Mouse (Mus musculus): ENCODE measurements around the gene Vps33b. TPM values are rescaled to one million over a fixed set of nuclear protein-coding genes. Genes with fewer than 3 reads are reported as not detected.

The Vps33b gene
- polyA plus RNA-seq, 1 experiment from 2014 or later, result 11.1 TPM

Other genes with a start within 250 kb of the Vps33b start
- 15.5 and 17.6 TPM in 2 replicates for gene Zfp710, start 244.8 kb upstream of the Vps33b start, polyA plus RNA-seq (2015; fragmentation: Nextera tagmentation; extraction: Ambion mirVana)
- 690 and 692 TPM in 2 replicates for gene Idh2, start 154.3 kb upstream of the Vps33b start, polyA plus RNA-seq (2015; fragmentation: Nextera tagmentation; extraction: Ambion mirVana)
- gene Sema4b, start 82.8 kb upstream of the Vps33b start, polyA plus RNA-seq (2015; fragmentation: Nextera tagmentation; extraction: Ambion mirVana), result 13.7 and 14.9 TPM in 2 replicates
- gene Cib1, start 36.8 kb upstream of the Vps33b start, polyA plus RNA-seq (2015; fragmentation: Nextera tagmentation; extraction: Ambion mirVana), result 79.1 and 90.8 TPM in 2 replicates
- gene Gdpgp1, start 36.8 kb upstream of the Vps33b start, polyA plus RNA-seq (2015; fragmentation: Nextera tagmentation; extraction: Ambion mirVana), result 3.0 and 4.0 TPM in 2 replicates
- 0.73 and 0.93 TPM in 2 replicates for gene Ttll13, start 23.3 kb upstream of the Vps33b start, polyA plus RNA-seq (2015; fragmentation: Nextera tagmentation; extraction: Ambion mirVana)
- 44.6 and 45.7 TPM in 2 replicates for gene Ngrn, start 8.4 kb upstream of the Vps33b start, polyA plus RNA-seq (2015; fragmentation: Nextera tagmentation; extraction: Ambion mirVana)
- 170 and 177 TPM in 2 replicates for gene Prc1, start 24.8 kb downstream of the Vps33b start, polyA plus RNA-seq (2015; fragmentation: Nextera tagmentation; extraction: Ambion mirVana)
- 6.6 and 10.2 TPM in 2 replicates for gene Rccd1, start 54.8 kb downstream of the Vps33b start, polyA plus RNA-seq (2015; fragmentation: Nextera tagmentation; extraction: Ambion mirVana)
- gene Unc45a, start 71.4 kb downstream of the Vps33b start, polyA plus RNA-seq (2015; fragmentation: Nextera tagmentation; extraction: Ambion mirVana), result 36.8 and 42.2 TPM in 2 replicates
- gene Hddc3, start 73.5 kb downstream of the Vps33b start, polyA plus RNA-seq (2015; fragmentation: Nextera tagmentation; extraction: Ambion mirVana), result 19.6 and 21.2 TPM in 2 replicates
- gene Man2a2, start 101.7 kb downstream of the Vps33b start, polyA plus RNA-seq (2015; fragmentation: Nextera tagmentation; extraction: Ambion mirVana), result 18.4 and 22.3 TPM in 2 replicates
- gene Fes, start 118.3 kb downstream of the Vps33b start, polyA plus RNA-seq (2015; fragmentation: Nextera tagmentation; extraction: Ambion mirVana), result 15.2 and 17.8 TPM in 2 replicates
- 16.3 and 16.7 TPM in 2 replicates for gene Furin, start 135.8 kb downstream of the Vps33b start, polyA plus RNA-seq (2015; fragmentation: Nextera tagmentation; extraction: Ambion mirVana)

All from lung, embryonic 15.5 days (tissue).